Mouse (Mus musculus) bone marrow, adult 2 months (tissue): Measurements from ENCODE around the gene Tmem171.

Experiments used
- CTCF ChIP-seq: fragments of 200-500 bp; IDR thresholded peaks from 2 replicates; pipeline ENCODE4 v1.5.1; 2011; ENCODE audit warnings: low read length, control low read depth; ENCODE audit not compliant: control insufficient read depth, insufficient read depth
- POLR2A ChIP-seq: fragments of 200-500 bp; IDR thresholded peaks from 2 replicates; pipeline ENCODE4 v1.6.1; 2011; ENCODE audit warnings: low read depth, mild to moderate bottlenecking, control low read depth, low read length, borderline replicate concordance; ENCODE audit not compliant: control insufficient read depth

DNA sequence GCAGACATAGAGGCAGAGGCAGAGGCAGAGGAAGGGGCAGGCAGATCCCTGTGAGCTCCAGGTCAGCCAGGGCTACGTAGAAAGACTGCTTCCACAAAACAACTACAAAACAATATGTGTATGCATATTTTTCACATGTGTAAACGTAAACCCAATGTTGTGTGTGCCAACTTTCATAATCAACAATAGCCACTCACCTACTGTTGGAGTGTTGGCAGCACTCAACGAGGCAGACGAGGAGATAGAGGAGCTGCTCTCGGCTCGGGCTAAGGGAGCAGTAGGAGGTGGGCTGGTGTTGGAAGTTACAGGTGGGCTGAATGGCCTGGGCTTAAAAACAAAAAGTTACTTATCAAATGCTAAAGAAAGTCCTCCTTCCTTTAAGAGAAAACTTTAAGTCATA, 48.6 kb upstream of the Tmem171 start:
- TF ChIP-seq CTCF (no peak), POLR2A (no peak)
